Mouse (Mus musculus) hindbrain, postnatal 0 days (tissue): Measurements from ENCODE around the gene Ankrd61. TPM values are rescaled to one million over a fixed set of nuclear protein-coding genes. Genes with fewer than 3 reads are reported as not detected.

Experiments used
- ATAC-seq: fragments of 200-750 bp; cut with Nextera tagmentation; 2 replicates; pipeline ENCODE4 v1.8.0; 2017; ENCODE audit warnings: mild to moderate bottlenecking, moderate TSS enrichment, moderate library complexity
- DNase-seq: peaks from one replicate; pipeline ENCODE4 v3.0.0-alpha.2; 2015; ENCODE audit warnings: low spot score
- H3K27ac ChIP-seq: fragments of 300-500 bp; sonication (generic); 2 replicates; pipeline ENCODE4 v1.5.1; 2014; ENCODE audit warnings: mild to moderate bottlenecking
- H3K27me3 ChIP-seq: fragments of 300-500 bp; sonication (generic); 2 replicates; pipeline ENCODE4 v1.6.1; 2014; ENCODE audit warnings: low read length, mixed read lengths; ENCODE audit not compliant: insufficient read depth
- H3K36me3 ChIP-seq: fragments of 300-500 bp; sonication (generic); 2 replicates; pipeline ENCODE4 v1.6.1; 2014; ENCODE audit warnings: low read length, mixed read lengths; ENCODE audit not compliant: insufficient read depth
- H3K4me1 ChIP-seq: fragments of 300-500 bp; sonication (generic); 2 replicates; pipeline ENCODE4 v1.6.1; 2014; ENCODE audit warnings: antibody characterized with exemption, low read length, mixed read lengths; ENCODE audit not compliant: insufficient read depth
- H3K4me2 ChIP-seq: fragments of 300-500 bp; sonication (generic); 2 replicates; pipeline ENCODE4 v1.6.1; 2014; ENCODE audit warnings: low read depth, mild to moderate bottlenecking, low read length, moderate library complexity, mixed read lengths
- H3K4me3 ChIP-seq: fragments of 300-500 bp; sonication (generic); 2 replicates; pipeline ENCODE4 v1.5.1; 2014; ENCODE audit warnings: low read length
- H3K9ac ChIP-seq: fragments of 300-500 bp; sonication (generic); replicated peaks from 2 replicates; pipeline ENCODE4 v1.6.1; 2014; ENCODE audit warnings: mild to moderate bottlenecking, low read length, moderate library complexity, mixed read lengths
- H3K9me3 ChIP-seq: fragments of 300-500 bp; sonication (generic); 2 replicates; pipeline ENCODE4 v1.6.1; 2016; ENCODE audit warnings: low read length, mixed read lengths
- CTCF ChIP-seq: IDR thresholded peaks from 2 replicates; pipeline ENCODE4 v1.5.1; 2016; ENCODE audit warnings: antibody characterized with exemption, control low read depth, low read depth
- WGBS: fragments of 180-500 bp; shearing (Covaris S2); extraction: QIAGEN DNeasy Blood & Tissue Kit; methylation state at CpG from one replicate; pipeline ENCODE4 v1.1.7; 2014; 5-methylcytosine and 5-hydroxymethylcytosine counted together
- polyA plus RNA-seq: library from polyadenylated mRNA; unstranded; fragments of >200 nt; fragmentation: Nextera tagmentation; extraction: Ambion mirVana; gene quantifications from 2 replicates; pipeline ENCODE4 v1.2.1, GENCODE M21; 2015
- total RNA-seq: library from RNA; depleted of rRNA; stranded (reverse); fragments of >200 nt; gene quantifications from 2 replicates; pipeline ENCODE4 v1.2.3, GENCODE M21; 2014; rRNA removed

The Ankrd61 gene
- not detected in 2 replicates for total RNA-seq
- 0.18 and 0.38 TPM in 2 replicates for polyA plus RNA-seq

- H3K36me3 ChIP-seq = peaks cover 49% of the 10 kb centered on the region
- H3K4me3 ChIP-seq = no peak within 1 kb of the TSS
- no peak for TF ChIP-seq CTCF
- no peak within 1 kb of the TSS for H3K4me2 ChIP-seq
- no peaks in the 10 kb centered on the region for H3K27me3 ChIP-seq
- DNase-seq (no peak), ATAC-seq (no peak)
- no peaks in the 10 kb centered on the region for H3K9me3 ChIP-seq
- H3K27ac ChIP-seq = no peak within 1 kb of the TSS
- whole genome bisulfite sequencing = 85% methylated on average over 14 of the region's 14 CpGs
- H3K4me1 ChIP-seq = no peaks in the 10 kb centered on the region
- H3K9ac ChIP-seq = no peak within 1 kb of the TSS
Measured at GRCm38 (mm10) chr5:143897635-143898330, at the start of gene Ankrd61. Gene Ankrd61 (minus strand): TSS chr5:143897685.

DNA sequence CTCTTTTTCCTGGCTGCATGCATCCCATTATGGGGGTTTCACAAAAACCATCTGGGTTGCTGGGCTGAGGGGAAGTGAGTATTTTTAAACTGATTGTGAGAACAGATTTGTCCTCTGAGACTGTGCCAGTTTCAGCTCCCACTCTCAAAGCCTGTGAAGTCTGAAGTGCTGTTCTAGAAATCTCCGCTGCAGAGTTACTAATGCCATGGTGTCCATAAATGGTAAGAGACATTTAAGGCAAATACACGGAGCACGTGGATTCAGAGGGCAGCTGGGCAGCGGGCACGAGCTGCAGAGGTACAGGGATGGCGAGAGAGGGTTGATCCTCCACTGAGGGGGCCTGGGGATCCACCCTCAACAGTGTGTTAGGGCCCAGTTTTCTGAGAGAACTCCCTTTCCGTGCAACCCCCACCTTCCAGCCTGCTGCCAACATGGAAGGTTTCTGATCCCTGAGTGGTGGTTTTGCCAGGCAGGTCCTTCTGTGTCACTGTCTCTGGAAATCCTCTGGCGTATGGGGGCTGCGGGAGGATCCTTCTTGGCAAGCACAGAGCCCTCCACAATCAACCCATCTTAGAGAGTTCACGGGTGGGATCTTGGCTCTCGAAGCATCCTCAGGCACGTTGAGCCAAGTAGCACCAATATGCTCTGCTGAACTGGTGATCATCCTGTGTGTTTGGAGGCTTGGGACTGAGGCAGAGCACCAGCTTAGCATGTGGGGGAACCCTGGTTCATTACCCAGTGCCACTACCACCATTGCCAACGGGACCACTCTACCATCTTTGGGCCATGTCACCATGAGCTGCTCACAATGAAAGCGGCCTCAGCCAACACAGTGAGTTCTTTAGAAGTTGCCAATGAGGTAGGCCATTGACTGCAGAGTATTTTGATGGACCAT, 46.0 kb upstream of the Ankrd61 start:
- H3K4me2 ChIP-seq = no peak overlapping the region
- H3K27ac ChIP-seq = no peak overlapping the region
- no peak for TF ChIP-seq CTCF
- no peak overlapping the region for H3K9ac ChIP-seq
- DNase-seq (no peak), ATAC-seq (no peak)
- H3K36me3 ChIP-seq = no peaks in the 10 kb centered on the region
- no peaks in the 10 kb centered on the region for H3K27me3 ChIP-seq
- WGBS = 85% methylated on average over 14 of the region's 14 CpGs
- no peaks in the 10 kb centered on the region for H3K4me1 ChIP-seq
- no peaks in the 10 kb centered on the region for H3K9me3 ChIP-seq
- no peak overlapping the region for H3K4me3 ChIP-seq

GRCm38 (mm10) chr5:143941588-143941987, 44.1 kb upstream of the Ankrd61 start:
- H3K9me3 ChIP-seq = no peaks in the 10 kb centered on the region
- no peaks in the 10 kb centered on the region for H3K36me3 ChIP-seq
- H3K4me3 ChIP-seq = no peak overlapping the region
- ATAC-seq (no peak), DNase-seq (no peak)
- no peak overlapping the region for H3K27ac ChIP-seq
- no peak overlapping the region for H3K9ac ChIP-seq
- no peaks in the 10 kb centered on the region for H3K27me3 ChIP-seq
- WGBS = 21% methylated on average over 10 of the region's 10 CpGs
- H3K4me1 ChIP-seq = no peaks in the 10 kb centered on the region
- no peak for TF ChIP-seq CTCF
- H3K4me2 ChIP-seq = no peak overlapping the region

- Histone ChIP-seq H3K36me3 (no peaks in the 10 kb centered on the region; the same call in 1 of the 2 replicates), H3K27ac (no peak overlapping the region), H3K4me3 (no peak overlapping the region), H3K4me1 (no peaks in the 10 kb centered on the region), H3K4me2 (no peak overlapping the region), H3K9ac (no peak overlapping the region), H3K9me3 (no peaks in the 10 kb centered on the region), H3K27me3 (no peaks in the 10 kb centered on the region)
- DNase-seq (no peak), ATAC-seq (no peak)
- no peak for TF ChIP-seq CTCF
- 87% methylated on average over 9 of the region's 9 CpGs for WGBS
Measured at GRCm38 (mm10) chr5:143936156-143936555, 38.7 kb upstream of the Ankrd61 start.

DNA sequence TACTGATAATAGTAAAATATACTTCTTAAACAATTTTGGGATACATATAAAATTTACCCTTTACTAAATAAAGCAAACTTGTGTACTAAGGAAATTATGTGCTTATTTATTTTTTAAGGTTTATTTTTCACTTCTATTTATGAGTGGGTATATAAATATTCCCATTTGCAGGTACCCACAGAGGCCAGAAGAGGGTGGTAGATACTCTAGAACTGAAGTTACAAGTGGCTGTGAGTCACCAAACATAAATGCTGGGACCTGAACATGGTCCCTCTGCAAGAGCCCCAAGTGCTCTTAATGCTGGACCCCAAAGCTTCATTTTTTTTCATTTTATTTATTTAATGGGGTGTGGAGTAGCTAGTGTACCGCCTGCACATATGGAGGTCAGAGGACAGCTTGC, 36.4 kb upstream of the Ankrd61 start:
- no peak overlapping the region for H3K27ac ChIP-seq
- no peaks in the 10 kb centered on the region for H3K27me3 ChIP-seq
- no peaks in the 10 kb centered on the region for H3K4me1 ChIP-seq
- H3K4me2 ChIP-seq = no peak overlapping the region
- peaks cover 18% of the 10 kb centered on the region for H3K36me3 ChIP-seq
- WGBS = 85% methylated on average over 1 of the region's 1 CpGs
- no peak overlapping the region for H3K9ac ChIP-seq
- TF ChIP-seq CTCF = no peak; the same call in 1 of the 2 replicates
- no peaks in the 10 kb centered on the region for H3K9me3 ChIP-seq
- H3K4me3 ChIP-seq = no peak overlapping the region
- ATAC-seq = no peak
- no peak for DNase-seq

- no peak overlapping the region for H3K27ac ChIP-seq
- no peaks in the 10 kb centered on the region for H3K4me1 ChIP-seq
- no peak for ATAC-seq
- no peak for DNase-seq
- no peak overlapping the region for H3K4me2 ChIP-seq
- no peak overlapping the region for H3K9ac ChIP-seq
- peaks cover 23% of the 10 kb centered on the region for H3K36me3 ChIP-seq
- no peaks in the 10 kb centered on the region for H3K27me3 ChIP-seq
- H3K4me3 ChIP-seq = no peak overlapping the region
- TF ChIP-seq CTCF = no peak
- H3K9me3 ChIP-seq = no peaks in the 10 kb centered on the region
- WGBS = 73% methylated on average over 11 of the region's 11 CpGs
Measured at GRCm38 (mm10) chr5:143933414-143933813, 35.9 kb upstream of the Ankrd61 start.
